Mouse (Mus musculus) thymus, postnatal 4 days (tissue): ENCODE measurements around the gene Trip6.

Experiments
- DNase-seq: peaks from one replicate; pipeline ENCODE4 v3.0.0; 2021

The Trip6 gene

GRCm38 (mm10) chr5:137263897-137264720 lies 50.1 kb downstream of the Trip6 start:
- no peak for DNase-seq
